Mouse (Mus musculus): ENCODE results near the gene Als2cr12. TPM values are rescaled to one million over a fixed set of nuclear protein-coding genes. Genes with fewer than 3 reads are reported as not detected.

The Als2cr12 gene
- polyA plus RNA-seq, 1 experiment from 2014 or later = 0.10 TPM

Other genes starting within 250 kb of the Als2cr12 start
- 26.9 and 30.3 TPM in 2 replicates for gene Orc2, start 190.9 kb downstream of the Als2cr12 start, polyA plus RNA-seq (2015; fragmentation: Nextera tagmentation; extraction: Ambion mirVana)
- gene Fam126b, start 109.7 kb downstream of the Als2cr12 start, polyA plus RNA-seq (2015; fragmentation: Nextera tagmentation; extraction: Ambion mirVana) = 6.8 and 8.0 TPM in 2 replicates
- gene Ndufb3, start 109.6 kb downstream of the Als2cr12 start, polyA plus RNA-seq (2015; fragmentation: Nextera tagmentation; extraction: Ambion mirVana) = 157 and 166 TPM in 2 replicates
- gene Cflar, start 15.5 kb upstream of the Als2cr12 start, polyA plus RNA-seq (2015; fragmentation: Nextera tagmentation; extraction: Ambion mirVana) = 41.0 and 44.2 TPM in 2 replicates
- gene Casp8, start 99.4 kb upstream of the Als2cr12 start, polyA plus RNA-seq (2015; fragmentation: Nextera tagmentation; extraction: Ambion mirVana) = 58.1 TPM in 2 replicates